Mouse (Mus musculus) small intestine, adult 2 months (tissue): ENCODE results near the gene Inpp5a.

ENCODE experiments used
- CTCF ChIP-seq: fragments of 200-500 bp; IDR thresholded peaks from 2 replicates; pipeline ENCODE4 v1.5.1; 2012; ENCODE audit warnings: low read depth, mild to moderate bottlenecking, control low read depth, inconsistent platforms, low read length, moderate library complexity, mixed read lengths; ENCODE audit not compliant: insufficient replicate concordance, insufficient read length; ENCODE audit errors: extremely low read depth
- POLR2A ChIP-seq: fragments of 200-500 bp; IDR thresholded peaks from 2 replicates; pipeline ENCODE4 v1.6.1; 2012; ENCODE audit warnings: low read depth, mild to moderate bottlenecking, control low read depth, inconsistent platforms, low read length, moderate library complexity

GRCm38 (mm10) chr7:139583094-139583737 lies 194.3 kb downstream of the Inpp5a start:
- TF ChIP-seq CTCF: no peak
- no peak for TF ChIP-seq POLR2A
